ENCODE assay signal across 17 mouse cellular contexts in genomic region chr19:40349281-40349680, GRCm38 (mm10).
DNase-seq lines count a peak whose midpoint lies in the region; ATAC-seq and TF ChIP-seq lines count a peak whose summit lies in the region.
"Had no signal": no experiment of that assay in that cellular context is flagged by ENCODE, and none has a peak within 500 bp of the region (broad histone marks: within the 10 kb centered on the region; RNA-seq: fewer than 3 reads in every experiment).

No protein-coding gene starts in this region.

- no peak for DNase-seq in heart, adult 18-20 months
- peak; percentile 93 for DNase-seq in liver, adult 2 months (ENCODE audit: extremely low read depth, low read depth, low spot score)
- DNase-seq in liver = no peak
- no peak for DNase-seq in testis, postnatal 14 days (ENCODE audit: low spot score)
- DNase-seq in thymus, postnatal 10 days (ENCODE audit: low spot score in 2 of 2) = no peak
- DNase-seq: adrenal gland, postnatal 25 days; cerebellum, adult 9-10 months; gastrocnemius, postnatal 14 days; liver, embryonic 13.5 days; thymus, postnatal 36 days had no signal

- no peak for TF ChIP-seq CTCF in liver, adult 2 months (IDR thresholded peaks at IDR 0.05; ENCODE audit: low read depth, low read length)
- no peak for TF ChIP-seq CTCF in small intestine, adult 2 months (IDR thresholded peaks at IDR 0.05; ENCODE audit: extremely low read depth, insufficient read length, insufficient replicate concordance, low read depth, low read length)

- H3K79me2 ChIP-seq in liver, adult 2 months (ENCODE audit: control insufficient read depth, insufficient read depth, low read length) = 0 out of 2 replicates have a peak, but pooled peaks cover 3% of the 10 kb centered on the region

- WGBS in heart, embryonic 13.5 days = 74% methylated on average over 3 of the region's 3 CpGs
- WGBS in liver, adult 2 months = 19% methylated on average over 3 of the region's 3 CpGs
- 58% methylated on average over 3 of the region's 3 CpGs for WGBS in hindbrain, embryonic 16.5 days
- 33% methylated on average over 3 of the region's 3 CpGs for WGBS in small intestine, adult 2 months

- peaks cover 56% of the 10 kb centered on the region for H3K36me3 ChIP-seq in heart, embryonic 13.5 days
- H3K36me3 ChIP-seq in liver, adult 2 months (ENCODE audit: control insufficient read depth, insufficient read depth, low read length) = peaks cover 51% of the 10 kb centered on the region
- peaks cover 6% of the 10 kb centered on the region; the same call in 1 of the 2 replicates for H3K36me3 ChIP-seq in hindbrain, embryonic 16.5 days (ENCODE audit: control insufficient read depth, insufficient read depth, low read length)
- peaks cover 8% of the 10 kb centered on the region for H3K36me3 ChIP-seq in small intestine, adult 2 months (ENCODE audit: control insufficient read depth, insufficient read depth, low read length)

- no peak overlapping the region for H3K4me3 ChIP-seq in heart, embryonic 13.5 days
- no peak overlapping the region for H3K4me3 ChIP-seq in liver, adult 2 months (ENCODE audit: insufficient read depth, low read depth, low read length)
- H3K4me3 ChIP-seq in hindbrain, embryonic 16.5 days (ENCODE audit: low read length) = no peak overlapping the region
- H3K4me3 ChIP-seq in small intestine, adult 2 months (ENCODE audit: low read depth, low read length) = no peak overlapping the region
- H3K4me3 ChIP-seq: heart, embryonic 10.5 days; liver, embryonic 13.5 days had no signal

- H3K9me3 ChIP-seq in heart, embryonic 13.5 days = no peaks in the 10 kb centered on the region
- H3K9me3 ChIP-seq in hindbrain, embryonic 16.5 days (ENCODE audit: control insufficient read depth, low read length) = no peaks in the 10 kb centered on the region
- H3K9me3 ChIP-seq: heart, embryonic 10.5 days; liver, embryonic 13.5 days had no signal

- H3K27ac ChIP-seq in heart, embryonic 13.5 days (replicated peaks) = peak overlapping the region; percentile 53
- peak overlapping the region; percentile 67 for H3K27ac ChIP-seq in liver, adult 2 months (replicated peaks; ENCODE audit: insufficient read depth, low read depth, low read length)
- peak overlapping the region; percentile 71 for H3K27ac ChIP-seq in hindbrain, embryonic 16.5 days (ENCODE audit: low read depth, low read length)
- H3K27ac ChIP-seq in small intestine, adult 2 months (ENCODE audit: insufficient read depth, low read depth, low read length) = peak overlapping the region; percentile 82
- H3K27ac ChIP-seq: heart, embryonic 10.5 days; kidney, postnatal 0 days; liver, embryonic 13.5 days had no signal

- peaks cover 38% of the 10 kb centered on the region for H3K4me1 ChIP-seq in heart, embryonic 13.5 days
- H3K4me1 ChIP-seq in liver, adult 2 months (ENCODE audit: control insufficient read depth, insufficient read depth, low read length) = peaks cover 14% of the 10 kb centered on the region
- H3K4me1 ChIP-seq in hindbrain, embryonic 16.5 days (ENCODE audit: control insufficient read depth, insufficient read depth, low read depth, low read length) = peaks cover 29% of the 10 kb centered on the region
- peaks cover 7% of the 10 kb centered on the region; the same call in 1 of the 2 replicates for H3K4me1 ChIP-seq in small intestine, adult 2 months (ENCODE audit: control insufficient read depth, insufficient read depth, insufficient read length, low read length)
- H3K4me1 ChIP-seq: heart, embryonic 10.5 days; liver, embryonic 13.5 days had no signal

- H3K4me2 ChIP-seq in heart, embryonic 13.5 days = no peak overlapping the region
- H3K4me2 ChIP-seq in hindbrain, embryonic 16.5 days (ENCODE audit: low read length) = no peak overlapping the region
- H3K4me2 ChIP-seq: liver, embryonic 13.5 days had no signal

- no peak for ATAC-seq in heart, embryonic 13.5 days (ENCODE audit: extremely low read depth, insufficient number of reproducible peaks, low FRiP score, low TSS enrichment)
- ATAC-seq in hindbrain, embryonic 16.5 days = no peak
- ATAC-seq: lung, postnatal 0 days had no signal

- no peaks in the 10 kb centered on the region for H3K27me3 ChIP-seq in heart, embryonic 13.5 days (replicated peaks)
- H3K27me3 ChIP-seq in liver, adult 2 months (ENCODE audit: control insufficient read depth, insufficient read depth, low read length) = no peaks in the 10 kb centered on the region
- H3K27me3 ChIP-seq in hindbrain, embryonic 16.5 days (replicated peaks; ENCODE audit: control insufficient read depth, insufficient read depth, low read length) = no peaks in the 10 kb centered on the region
- H3K27me3 ChIP-seq in small intestine, adult 2 months (ENCODE audit: control insufficient read depth, insufficient read depth, low read length) = no peaks in the 10 kb centered on the region
- H3K27me3 ChIP-seq: CH12.LX; liver, embryonic 13.5 days had no signal

- no peak for TF ChIP-seq POLR2A in liver, adult 2 months (IDR thresholded peaks at IDR 0.05; ENCODE audit: extremely low read depth, insufficient read depth, low read length)
- TF ChIP-seq POLR2A in small intestine, adult 2 months (IDR thresholded peaks at IDR 0.05; ENCODE audit: low read depth, low read length) = no peak

- H3K9ac ChIP-seq in heart, embryonic 13.5 days = no peak overlapping the region; the same call in 1 of the 2 replicates
- H3K9ac ChIP-seq in liver, adult 2 months (ENCODE audit: low read depth, low read length) = no peak overlapping the region
- no peak overlapping the region for H3K9ac ChIP-seq in hindbrain, embryonic 16.5 days (ENCODE audit: low read depth, low read length)
- H3K9ac ChIP-seq: liver, embryonic 13.5 days had no signal
